Mouse (Mus musculus) erythroblast, embryonic 14.5 days (primary cell): ENCODE data around the gene Crb3.

Source experiments
- GATA1 ChIP-seq: IDR thresholded peaks from 2 replicates; pipeline ENCODE4 v1.6.1; 2012; ENCODE audit warnings: low read length, inconsistent platforms, mixed read lengths
- TAL1 ChIP-seq: IDR thresholded peaks from 3 replicates; pipeline ENCODE4 v1.6.1; 2012; ENCODE audit warnings: low read length, inconsistent platforms, mixed read lengths

GRCm38 (mm10) chr17:57066908-57067307 is 8.0 kb downstream of the Crb3 start:
- TF ChIP-seq TAL1 = no peak
- no peak for TF ChIP-seq GATA1
